24 mouse cellular contexts compared by ENCODE assay signal in genomic region chr17:89017002-89017401, GRCm38 (mm10).
DNase-seq lines count a peak whose midpoint lies in the region; ATAC-seq and TF ChIP-seq lines count a peak whose summit lies in the region.
"Had no signal": no experiment of that assay in that cellular context is flagged by ENCODE, and none has a peak within 500 bp of the region (broad histone marks: within the 10 kb centered on the region; RNA-seq: fewer than 3 reads in every experiment).

No protein-coding gene starts in this region.

- peak; percentile 71 for ATAC-seq in kidney, embryonic 15.5 days (replicated peaks; ENCODE audit: low FRiP score)
- no peak for ATAC-seq in kidney, postnatal 0 days (replicated peaks; ENCODE audit: low FRiP score, low read depth)
- ATAC-seq: forebrain, embryonic 14.5 days had no signal

- no peaks in the 10 kb centered on the region for H3K27me3 ChIP-seq in kidney, embryonic 15.5 days
- no peaks in the 10 kb centered on the region for H3K27me3 ChIP-seq in kidney, postnatal 0 days (ENCODE audit: insufficient read depth, low read length)
- H3K27me3 ChIP-seq: embryonic facial prominence, embryonic 13.5 days; embryonic facial prominence, embryonic 15.5 days; forebrain, embryonic 12.5 days had no signal

- no peaks in the 10 kb centered on the region for H3K9me3 ChIP-seq in kidney, embryonic 15.5 days (replicated peaks)
- no peaks in the 10 kb centered on the region for H3K9me3 ChIP-seq in kidney, postnatal 0 days (replicated peaks; ENCODE audit: low read length)
- H3K9me3 ChIP-seq: embryonic facial prominence, embryonic 13.5 days; embryonic facial prominence, embryonic 15.5 days; forebrain, embryonic 10.5 days; forebrain, embryonic 12.5 days had no signal

- TF ChIP-seq CTCF in kidney, postnatal 0 days (IDR thresholded peaks at IDR 0.05; ENCODE audit: low read depth), result no peak

- no peaks in the 10 kb centered on the region for H3K36me3 ChIP-seq in kidney, embryonic 15.5 days
- no peaks in the 10 kb centered on the region for H3K36me3 ChIP-seq in kidney, postnatal 0 days (ENCODE audit: insufficient read depth, low read length)
- H3K36me3 ChIP-seq: embryonic facial prominence, embryonic 13.5 days; embryonic facial prominence, embryonic 15.5 days; forebrain, embryonic 10.5 days; forebrain, embryonic 12.5 days had no signal

- 41% methylated on average over 4 of the region's 4 CpGs for whole genome bisulfite sequencing in kidney, embryonic 15.5 days
- 45% methylated on average over 4 of the region's 4 CpGs for WGBS in kidney, postnatal 0 days

- DNase-seq in kidney, adult 9 months, result no peak
- peak; percentile 86 for DNase-seq in kidney, postnatal 0 days (ENCODE audit: low spot score)
- DNase-seq in kidney, adult 11 months, result no peak
- peak; percentile 16 for DNase-seq in kidney, postnatal 14 days
- no peak for DNase-seq in kidney, adult 8-10 months
- peak; percentile 2 for DNase-seq in ovary, postnatal 14 days (ENCODE audit: low spot score)
- no peak for DNase-seq in ovary, adult 18-20 months (ENCODE audit: low spot score)
- DNase-seq: adrenal gland, adult 2 months; adrenal gland, postnatal 10 days; adrenal gland, postnatal 25 days; cerebellum, adult 11 months; cerebellum, adult 18-20 months; cerebellum, adult 8-10 months; cerebellum, adult 9-11 months; cerebellum, postnatal 14 days; cerebellum, postnatal 36 days; embryo, embryonic 11 days had no signal

- no peak overlapping the region for H3K4me3 ChIP-seq in kidney, embryonic 15.5 days (replicated peaks)
- no peak overlapping the region for H3K4me3 ChIP-seq in kidney, postnatal 0 days (replicated peaks; ENCODE audit: low read depth, low read length)
- H3K4me3 ChIP-seq: embryonic facial prominence, embryonic 13.5 days; embryonic facial prominence, embryonic 15.5 days; erythroblast, embryonic 14.5 days; forebrain, embryonic 10.5 days; forebrain, embryonic 12.5 days had no signal

- no peak overlapping the region for H3K27ac ChIP-seq in kidney, embryonic 15.5 days
- H3K27ac ChIP-seq in kidney, postnatal 0 days, result no peak overlapping the region
- H3K27ac ChIP-seq: embryonic facial prominence, embryonic 13.5 days; embryonic facial prominence, embryonic 15.5 days; forebrain, embryonic 10.5 days; forebrain, embryonic 12.5 days had no signal

- no peak overlapping the region for H3K4me2 ChIP-seq in kidney, embryonic 15.5 days
- no peak overlapping the region for H3K4me2 ChIP-seq in kidney, postnatal 0 days (ENCODE audit: low read length)
- H3K4me2 ChIP-seq: embryonic facial prominence, embryonic 13.5 days; embryonic facial prominence, embryonic 15.5 days; forebrain, embryonic 12.5 days had no signal

- H3K9ac ChIP-seq in kidney, embryonic 15.5 days, result no peak overlapping the region
- H3K9ac ChIP-seq in kidney, postnatal 0 days (ENCODE audit: low read depth, low read length), result no peak overlapping the region
- H3K9ac ChIP-seq: embryonic facial prominence, embryonic 13.5 days; embryonic facial prominence, embryonic 15.5 days; forebrain, embryonic 12.5 days had no signal

- 0 out of 2 replicates have a peak, but pooled peaks cover 3% of the 10 kb centered on the region for H3K4me1 ChIP-seq in kidney, embryonic 15.5 days
- H3K4me1 ChIP-seq in kidney, postnatal 0 days (replicated peaks; ENCODE audit: insufficient read depth, low read length), result no peaks in the 10 kb centered on the region
- H3K4me1 ChIP-seq: embryonic facial prominence, embryonic 13.5 days; embryonic facial prominence, embryonic 15.5 days; forebrain, embryonic 10.5 days; forebrain, embryonic 12.5 days had no signal

Comparison
In these comparisons a context has a peak if more than half of its experiments do, and no peak if none do; other contexts are left out.
1. DNase-seq: peak in kidney, postnatal 0 days (single experiment), kidney, postnatal 14 days (single experiment) and ovary, postnatal 14 days (single experiment); none in kidney, adult 9 months (single experiment), kidney, adult 11 months (single experiment), kidney, adult 8-10 months (0 of 2) and ovary, adult 18-20 months (single experiment).